Mouse (Mus musculus) spleen, adult 2 months (tissue): Measurements from ENCODE around the gene Zdhhc6.

Experiments
- CTCF ChIP-seq: fragments of 200-500 bp; IDR thresholded peaks from 2 replicates; pipeline ENCODE4 v1.5.1; 2011; ENCODE audit warnings: mild to moderate bottlenecking, inconsistent platforms; ENCODE audit not compliant: insufficient read depth, insufficient read length, insufficient replicate concordance; ENCODE audit errors: extremely low read depth
- POLR2A ChIP-seq: fragments of 200-500 bp; IDR thresholded peaks from 2 replicates; pipeline ENCODE4 v1.6.1; 2011; ENCODE audit warnings: low read depth, low read length, inconsistent platforms

DNA sequence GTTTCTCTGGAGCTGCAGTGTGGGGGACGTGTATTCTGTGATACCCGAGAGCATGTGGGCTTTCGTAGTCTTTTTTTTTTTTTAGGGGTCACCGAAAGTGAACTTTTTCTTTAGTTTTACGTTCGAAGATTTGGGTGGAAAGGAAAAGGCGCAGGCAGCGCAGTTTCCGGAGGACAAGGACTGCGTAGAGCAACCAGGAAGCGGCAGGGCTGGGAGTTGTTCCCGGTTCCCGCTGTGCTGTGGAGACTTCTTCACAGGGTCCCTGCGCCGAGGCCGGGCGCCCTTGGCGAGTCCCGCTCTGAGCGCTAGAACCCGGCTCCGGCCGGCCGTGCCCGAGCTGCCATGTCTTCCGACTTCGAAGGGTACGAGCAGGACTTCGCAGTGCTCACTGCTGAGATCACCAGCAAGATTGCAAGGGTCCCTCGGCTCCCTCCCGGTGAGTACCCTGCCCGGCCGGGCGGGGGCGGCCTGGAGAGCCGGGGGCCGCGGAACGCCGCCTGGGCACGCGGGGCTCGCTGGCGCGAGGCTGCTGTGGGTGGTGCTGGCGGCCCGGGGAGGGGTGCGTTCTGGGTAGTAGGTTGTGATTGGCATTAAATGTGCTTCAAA is 380 bp upstream of the Zdhhc6 start, which contains the start of gene Vti1a:
- TF ChIP-seq CTCF (peak; percentile 59), POLR2A (peak; percentile 44)
